Mouse (Mus musculus): ENCODE data around the gene Ttc16. TPM values are rescaled to one million over a fixed set of nuclear protein-coding genes. Genes with fewer than 3 reads are reported as not detected.

Gene Ttc16
- total RNA-seq, 2 experiments from 2014 or later: not detected

GRCm38 (mm10) chr2:32724149-32724548 is 51.3 kb downstream of the Ttc16 start:
- ATAC-seq (replicated peaks; ENCODE audit: low FRiP score, poor library complexity, severe bottlenecking): no peak

GRCm38 (mm10) chr2:32722581-32722980 is 52.9 kb downstream of the Ttc16 start:
- no peak for ATAC-seq (replicated peaks; ENCODE audit: low FRiP score, poor library complexity, severe bottlenecking)

- ATAC-seq (replicated peaks; ENCODE audit: low FRiP score, poor library complexity, severe bottlenecking): 0 out of 2 replicates have a peak, but pooled peaks have one; percentile 17
Measured at GRCm38 (mm10) chr2:32722046-32722445, 53.4 kb downstream of the Ttc16 start.

- no peak for ATAC-seq (replicated peaks; ENCODE audit: low FRiP score, poor library complexity, severe bottlenecking)
Measured at GRCm38 (mm10) chr2:32720681-32721229, 54.7 kb downstream of the Ttc16 start, which contains the start of gene Sh2d3c. Sh2d3c (plus strand) TSS chr2:32721055.

GRCm38 (mm10) chr2:32720053-32720452 is 55.4 kb downstream of the Ttc16 start:
- no peak for ATAC-seq (replicated peaks; ENCODE audit: low FRiP score, poor library complexity, severe bottlenecking)

- ATAC-seq (replicated peaks; ENCODE audit: low FRiP score, poor library complexity, severe bottlenecking): no peak
Measured at GRCm38 (mm10) chr2:32718761-32719160, 56.7 kb downstream of the Ttc16 start.

- no peak for ATAC-seq (replicated peaks; ENCODE audit: low FRiP score, poor library complexity, severe bottlenecking)
Measured at GRCm38 (mm10) chr2:32714987-32715425, 60.4 kb downstream of the Ttc16 start.

GRCm38 (mm10) chr2:32714117-32714986 is 61.1 kb downstream of the Ttc16 start:
- no peak for ATAC-seq (replicated peaks; ENCODE audit: low FRiP score, poor library complexity, severe bottlenecking)

- ATAC-seq (replicated peaks; ENCODE audit: low FRiP score, poor library complexity, severe bottlenecking): peak; percentile 82
Measured at GRCm38 (mm10) chr2:32712934-32713817, 62.3 kb downstream of the Ttc16 start, which contains the start of gene Cdk9. Cdk9 (minus strand) TSS chr2:32713076.

- ATAC-seq (replicated peaks; ENCODE audit: low FRiP score, poor library complexity, severe bottlenecking): peak; percentile 80
Measured at GRCm38 (mm10) chr2:32712586-32712933, 62.9 kb downstream of the Ttc16 start.

GRCm38 (mm10) chr2:32712108-32712551 is 63.3 kb downstream of the Ttc16 start:
- peak; percentile 48 for ATAC-seq (replicated peaks; ENCODE audit: low FRiP score, poor library complexity, severe bottlenecking)

GRCm38 (mm10) chr2:32711301-32712056 is 64.0 kb downstream of the Ttc16 start:
- no peak for ATAC-seq (replicated peaks; ENCODE audit: low FRiP score, poor library complexity, severe bottlenecking)

- ATAC-seq (replicated peaks; ENCODE audit: low FRiP score, poor library complexity, severe bottlenecking): no peak
Measured at GRCm38 (mm10) chr2:32710425-32710824, 65.0 kb downstream of the Ttc16 start.

- ATAC-seq (replicated peaks; ENCODE audit: low FRiP score, poor library complexity, severe bottlenecking): no peak
Measured at GRCm38 (mm10) chr2:32709521-32710137, 65.8 kb downstream of the Ttc16 start.

GRCm38 (mm10) chr2:32708643-32709042 is 66.8 kb downstream of the Ttc16 start:
- no peak for ATAC-seq (replicated peaks; ENCODE audit: low FRiP score, poor library complexity, severe bottlenecking)
